8 mouse cellular contexts compared by ENCODE assay signal in genomic region chr15:5045560-5046284, GRCm38 (mm10). TPM values are rescaled to one million over a fixed set of nuclear protein-coding genes. Genes with fewer than 3 reads are reported as not detected.
A peak's percentile ranks its signal among the peaks of the same experiment; 100 is the strongest.
DNase-seq lines count a peak whose midpoint lies in the region; ATAC-seq lines count a peak whose summit lies in the region.

No protein-coding gene starts in this region.

- H3K9me3 ChIP-seq in heart, embryonic 14.5 days (ENCODE audit: control insufficient read depth, low read length), result no peaks in the 10 kb centered on the region
- H3K9me3 ChIP-seq in heart, embryonic 16.5 days (replicated peaks; ENCODE audit: control insufficient read depth, low read length), result no peaks in the 10 kb centered on the region
- H3K9me3 ChIP-seq in midbrain, embryonic 11.5 days (ENCODE audit: control insufficient read depth, low read length), result no peaks in the 10 kb centered on the region

- no peak overlapping the region for H3K27ac ChIP-seq in heart, embryonic 14.5 days (replicated peaks in 1 of 2; ENCODE audit: control insufficient read depth in 1 of 2, insufficient read depth in 1 of 2, low read depth in 2 of 2, low read length in 2 of 2)
- no peak overlapping the region for H3K27ac ChIP-seq in heart, embryonic 16.5 days (ENCODE audit: low read length)
- H3K27ac ChIP-seq in midbrain, embryonic 11.5 days (ENCODE audit: low read depth, low read length), result no peak overlapping the region

- H3K36me3 ChIP-seq in heart, embryonic 14.5 days (ENCODE audit: control insufficient read depth, insufficient read depth, low read length), result no peaks in the 10 kb centered on the region
- H3K36me3 ChIP-seq in heart, embryonic 16.5 days (ENCODE audit: control insufficient read depth, insufficient read depth), result no peaks in the 10 kb centered on the region
- H3K36me3 ChIP-seq in midbrain, embryonic 11.5 days (ENCODE audit: control insufficient read depth, insufficient read depth, low read length), result no peaks in the 10 kb centered on the region

- no peak for DNase-seq in heart, postnatal 25 days (ENCODE audit: low spot score)
- DNase-seq in ES-CJ7 (ENCODE audit: low read depth, low spot score), result peak; percentile 12
- no peak for DNase-seq in midbrain, embryonic 11.5 days (ENCODE audit: low spot score, missing footprints)
- no peak for DNase-seq in urinary bladder, adult 2 months (ENCODE audit: low spot score)
- DNase-seq in kidney, adult 11 months, result no peak
- DNase-seq in urinary bladder, postnatal 4 days (ENCODE audit: low spot score in 2 of 2), result no peak

- H3K9ac ChIP-seq in heart, embryonic 14.5 days (ENCODE audit: low read length), result no peak overlapping the region
- no peak overlapping the region for H3K9ac ChIP-seq in heart, embryonic 16.5 days (ENCODE audit: low read length)
- no peak overlapping the region for H3K9ac ChIP-seq in midbrain, embryonic 11.5 days (ENCODE audit: low read length)

- H3K4me3 ChIP-seq in heart, embryonic 14.5 days (ENCODE audit: control insufficient read depth in 1 of 2, insufficient read depth in 1 of 2, low read depth in 1 of 2, low read length in 2 of 2), result peak overlapping the region in 1 of 2 experiments; percentile 18; a peak in 2 of 4 replicates
- no peak overlapping the region for H3K4me3 ChIP-seq in heart, embryonic 16.5 days (ENCODE audit: low read length)
- no peak overlapping the region for H3K4me3 ChIP-seq in midbrain, embryonic 11.5 days (ENCODE audit: low read depth, low read length)

- ATAC-seq in heart, embryonic 14.5 days (ENCODE audit: insufficient number of reproducible peaks, insufficient read depth, low FRiP score, low read depth), result no peak
- ATAC-seq in heart, embryonic 16.5 days (replicated peaks; ENCODE audit: extremely low read depth, insufficient read depth, low FRiP score), result peak; percentile 52; the same call in 1 of the 2 replicates
- peak; percentile 82 for ATAC-seq in midbrain, embryonic 11.5 days (ENCODE audit: low FRiP score)

- intact Hi-C loops in heart, postnatal 25 days (cut with DNase I), result no loop called here

- H3K27me3 ChIP-seq in heart, embryonic 14.5 days (ENCODE audit: control insufficient read depth, insufficient read depth, low read length), result no peaks in the 10 kb centered on the region
- H3K27me3 ChIP-seq in heart, embryonic 16.5 days (ENCODE audit: control insufficient read depth, insufficient read depth, low read length), result no peaks in the 10 kb centered on the region
- H3K27me3 ChIP-seq in midbrain, embryonic 11.5 days (ENCODE audit: control insufficient read depth, insufficient read depth, low read length), result no peaks in the 10 kb centered on the region

- H3K4me1 ChIP-seq in heart, embryonic 14.5 days (ENCODE audit: control insufficient read depth in 2 of 2, insufficient read depth in 2 of 2, low read length in 2 of 2), result no peaks in the 10 kb centered on the region; a peak in 1 of 4 replicates
- H3K4me1 ChIP-seq in heart, embryonic 16.5 days (ENCODE audit: control insufficient read depth, insufficient read depth, low read length), result no peaks in the 10 kb centered on the region
- no peaks in the 10 kb centered on the region for H3K4me1 ChIP-seq in midbrain, embryonic 11.5 days (ENCODE audit: control insufficient read depth, insufficient read depth, low read length)

- H3K4me2 ChIP-seq in heart, embryonic 14.5 days (ENCODE audit: low read length), result peak overlapping the region; percentile 37
- peak overlapping the region; percentile 19 for H3K4me2 ChIP-seq in heart, embryonic 16.5 days (ENCODE audit: low read depth, low read length)
- H3K4me2 ChIP-seq in midbrain, embryonic 11.5 days, result no peak overlapping the region

- WGBS in heart, embryonic 14.5 days, result 27% methylated on average over 11 of the region's 11 CpGs
- WGBS in heart, embryonic 16.5 days, result 29% methylated on average over 11 of the region's 11 CpGs
- 62% methylated on average over 11 of the region's 11 CpGs for WGBS in midbrain, embryonic 11.5 days

RNA-seq across cellular contexts. Expression of gene C7, which starts 17.8 kb away (rescaled TPM):
- 0.12 TPM in 1 of 2 replicates, not detected in the other for polyA plus RNA-seq in heart, embryonic 14.5 days (2014; fragmentation: Nextera tagmentation; extraction: Ambion mirVana)
- 1 to 10 TPM; 1.6 to 2.3 TPM for total RNA-seq in heart, postnatal 25 days (2021)
- polyA plus RNA-seq in heart, embryonic 16.5 days (2015; fragmentation: Nextera tagmentation; extraction: Ambion mirVana), result 0.11 and 0.17 TPM in 2 replicates
- 0.08 and 0.11 TPM in 2 replicates for polyA plus RNA-seq in midbrain, embryonic 11.5 days (2014; fragmentation: Nextera tagmentation; extraction: Ambion mirVana)
- polyA plus RNA-seq in urinary bladder, adult 2 months (2012; rRNA removed), result 51.5 and 67.5 TPM in 2 replicates

Comparison
In these comparisons a context has a peak if more than half of its experiments do, and no peak if none do; other contexts are left out.
1. RNA of gene C7, which starts 17.8 kb away (polyA plus RNA-seq): 51.5 to 67.5 TPM in urinary bladder, adult 2 months; 0.12 TPM in heart, embryonic 14.5 days, 0.08 to 0.11 TPM in midbrain, embryonic 11.5 days and 0.11 to 0.17 TPM in heart, embryonic 16.5 days; every median in the first group is over 10 times any median in the second.